Mouse (Mus musculus) CH12.LX (cell line): ENCODE measurements around the gene Abhd11. TPM values are rescaled to one million over a fixed set of nuclear protein-coding genes. Genes with fewer than 3 reads are reported as not detected.
A peak's percentile ranks its signal among the peaks of the same experiment; 100 is the strongest.

Experiments used
- DNase-seq: peaks from one replicate; pipeline ENCODE4 v3.0.0-alpha.2; 2013; ENCODE audit errors: extremely low read depth
- H3K27ac ChIP-seq: 2 replicates; pipeline ENCODE4 v1.5.1; 2012; ENCODE audit warnings: low read depth, mild to moderate bottlenecking, control low read depth, moderate library complexity; ENCODE audit not compliant: insufficient read depth
- H3K27me3 ChIP-seq: replicated peaks from 2 replicates; pipeline ENCODE3; 2012; ENCODE audit warnings: inconsistent platforms
- H3K36me3 ChIP-seq, 2 experiments: replicated peaks in 1 of 2; 2 replicates each; pipeline versions ENCODE3 to v1.6.1; 2012; ENCODE audit warnings: inconsistent platforms in 1 of 2, low read length in 1 of 2, mild to moderate bottlenecking in 1 of 2, mixed read lengths in 1 of 2, moderate library complexity in 1 of 2; ENCODE audit not compliant: control insufficient read depth in 1 of 2, insufficient read depth in 1 of 2
- H3K4me1 ChIP-seq, 2 experiments: 2 replicates each; pipeline ENCODE4 v1.6.1; 2012; ENCODE audit warnings: inconsistent platforms in 1 of 2, moderate library complexity in 1 of 2; ENCODE audit not compliant: insufficient read depth in 2 of 2, control insufficient read depth in 1 of 2
- H3K4me2 ChIP-seq: 2 replicates; pipeline ENCODE4 v1.6.1; 2012; ENCODE audit warnings: low read depth, mild to moderate bottlenecking, control low read depth; ENCODE audit not compliant: poor library complexity, insufficient read depth, severe bottlenecking
- H3K4me3 ChIP-seq, 3 experiments: fragments of 150-350 bp in 1 of 3; sonication (generic) in 1 of 3; replicated peaks in 1 of 3; 2 replicates each; pipeline versions ENCODE3 to v1.5.1; 2011 to 2012; ENCODE audit warnings: low read depth in 2 of 3, low read length in 2 of 3, mild to moderate bottlenecking in 2 of 3, moderate library complexity in 2 of 3, control low read depth in 1 of 3, improper control_type of control experiment in 1 of 3, inconsistent platforms in 1 of 3, mixed read lengths in 1 of 3; ENCODE audit not compliant: poor library complexity in 1 of 3
- H3K79me2 ChIP-seq: replicated peaks from 2 replicates; pipeline ENCODE4 v1.6.1; 2012; ENCODE audit warnings: mild to moderate bottlenecking, moderate library complexity; ENCODE audit not compliant: control insufficient read depth, poor library complexity, insufficient read depth, severe bottlenecking; ENCODE audit errors: extremely low read depth
- H3K9ac ChIP-seq: 2 replicates; pipeline ENCODE4 v1.6.1; 2012; ENCODE audit warnings: low read depth, mild to moderate bottlenecking, control low read depth, moderate library complexity; ENCODE audit not compliant: insufficient read depth
- H3K9me3 ChIP-seq: replicated peaks from 2 replicates; pipeline ENCODE3; 2012; ENCODE audit warnings: low read length, inconsistent platforms, mixed read lengths
- BHLHE40 ChIP-seq: IDR thresholded peaks from 2 replicates; pipeline ENCODE4 v1.6.1; 2011; ENCODE audit warnings: mild to moderate bottlenecking, low read depth, low read length, improper control_type of control experiment
- CHD1 ChIP-seq: IDR thresholded peaks from 2 replicates; pipeline ENCODE4 v1.6.1; 2012; ENCODE audit warnings: low read depth, low read length, improper control_type of control experiment, inconsistent platforms
- CHD2 ChIP-seq: IDR thresholded peaks from 2 replicates; pipeline ENCODE4 v1.6.1; 2011; ENCODE audit warnings: low read length, improper control_type of control experiment
- CTCF ChIP-seq, 2 experiments: IDR thresholded peaks in 1 of 2; conservative IDR thresholded peaks in 1 of 2; 2 replicates each; pipeline ENCODE4 v1.5.1; 2011 to 2012; ENCODE audit warnings: low read depth in 2 of 2, low read length in 2 of 2, improper control_type of control experiment in 1 of 2, inconsistent platforms in 1 of 2, mild to moderate bottlenecking in 1 of 2, moderate library complexity in 1 of 2
- E2F4 ChIP-seq: IDR thresholded peaks from 2 replicates; pipeline ENCODE4 v1.6.1; 2011; ENCODE audit warnings: low read depth, low read length, improper control_type of control experiment; ENCODE audit not compliant: insufficient replicate concordance
- ELF1 ChIP-seq: IDR thresholded peaks from 2 replicates; pipeline ENCODE4 v1.6.1; 2014; ENCODE audit warnings: low read depth, mild to moderate bottlenecking, inconsistent platforms, low read length, improper control_type of control experiment
- EP300 ChIP-seq: IDR thresholded peaks from 2 replicates; pipeline ENCODE4 v1.6.1; 2011; ENCODE audit warnings: low read length, improper control_type of control experiment
- GABPA ChIP-seq: IDR thresholded peaks from 2 replicates; pipeline ENCODE4 v1.6.1; 2012; ENCODE audit warnings: low read depth, low read length, improper control_type of control experiment, inconsistent platforms; ENCODE audit not compliant: insufficient replicate concordance
- HCFC1 ChIP-seq: IDR thresholded peaks from 2 replicates; pipeline ENCODE4 v1.6.1; 2012; ENCODE audit warnings: low read depth, mild to moderate bottlenecking, inconsistent platforms, low read length, improper control_type of control experiment
- IRF4 ChIP-seq: IDR thresholded peaks from 2 replicates; pipeline ENCODE4 v1.6.1; 2014; ENCODE audit warnings: low read depth, mild to moderate bottlenecking, inconsistent platforms, low read length, improper control_type of control experiment
- JUN ChIP-seq: IDR thresholded peaks from 2 replicates; pipeline ENCODE4 v1.6.1; 2011; ENCODE audit warnings: low read depth, mild to moderate bottlenecking, low read length, improper control_type of control experiment, moderate library complexity; ENCODE audit not compliant: insufficient read depth
- JUND ChIP-seq: conservative IDR thresholded peaks from 2 replicates; pipeline ENCODE4 v1.6.1; 2011; ENCODE audit warnings: low read depth, low read length, improper control_type of control experiment
- KAT2A ChIP-seq: IDR thresholded peaks from 2 replicates; pipeline ENCODE4 v1.6.1; 2012; ENCODE audit warnings: low read length, improper control_type of control experiment, inconsistent platforms; ENCODE audit not compliant: insufficient replicate concordance
- MAFK ChIP-seq: IDR thresholded peaks from 2 replicates; pipeline ENCODE4 v1.6.1; 2011; ENCODE audit warnings: low read length, improper control_type of control experiment; ENCODE audit not compliant: insufficient replicate concordance
- MAX ChIP-seq: IDR thresholded peaks from 2 replicates; pipeline ENCODE4 v1.6.1; 2011; ENCODE audit warnings: low read length, improper control_type of control experiment
- MAZ ChIP-seq: IDR thresholded peaks from 2 replicates; pipeline ENCODE4 v1.6.1; 2012; ENCODE audit warnings: low read depth, mild to moderate bottlenecking, inconsistent platforms, low read length, improper control_type of control experiment, moderate library complexity
- MEF2A ChIP-seq: IDR thresholded peaks from 2 replicates; pipeline ENCODE4 v1.6.1; 2014; ENCODE audit warnings: low read depth, mild to moderate bottlenecking, inconsistent platforms, low read length, improper control_type of control experiment, borderline replicate concordance
- MXI1 ChIP-seq: IDR thresholded peaks from 2 replicates; pipeline ENCODE4 v1.6.1; 2011; ENCODE audit warnings: mild to moderate bottlenecking, low read depth, low read length, improper control_type of control experiment
- MYC ChIP-seq: IDR thresholded peaks from 2 replicates; pipeline ENCODE4 v1.6.1; 2011; ENCODE audit warnings: low read depth, mild to moderate bottlenecking, improper control_type of control experiment, low read length
- NELFE ChIP-seq: IDR thresholded peaks from 2 replicates; pipeline ENCODE4 v1.6.1; 2011; ENCODE audit warnings: low read depth, low read length, improper control_type of control experiment
- NRF1 ChIP-seq: IDR thresholded peaks from 2 replicates; pipeline ENCODE4 v1.6.1; 2014; ENCODE audit warnings: low read depth, mild to moderate bottlenecking, inconsistent platforms, low read length, improper control_type of control experiment, moderate library complexity
- PAX5 ChIP-seq: IDR thresholded peaks from 2 replicates; pipeline ENCODE4 v1.6.1; 2012; ENCODE audit warnings: low read length, inconsistent platforms, mixed read lengths
- POLR2A ChIP-seq: IDR thresholded peaks from 2 replicates; pipeline ENCODE4 v1.6.1; 2011; ENCODE audit warnings: low read depth, mild to moderate bottlenecking, improper control_type of control experiment, low read length
- POLR2AphosphoS2 ChIP-seq: IDR thresholded peaks from 2 replicates; pipeline ENCODE4 v1.6.1; 2011; ENCODE audit warnings: low read depth, low read length, improper control_type of control experiment
- RAD21 ChIP-seq: IDR thresholded peaks from 2 replicates; pipeline ENCODE4 v1.6.1; 2011; ENCODE audit warnings: low read depth, mild to moderate bottlenecking, low read length, improper control_type of control experiment, moderate library complexity
- RCOR1 ChIP-seq: conservative IDR thresholded peaks from 2 replicates; pipeline ENCODE4 v1.6.1; 2012; ENCODE audit warnings: low read depth, mild to moderate bottlenecking, inconsistent platforms, low read length, improper control_type of control experiment
- SIN3A ChIP-seq: IDR thresholded peaks from 2 replicates; pipeline ENCODE4 v1.6.1; 2012; ENCODE audit warnings: low read length, improper control_type of control experiment, inconsistent platforms
- SMC3 ChIP-seq: IDR thresholded peaks from 2 replicates; pipeline ENCODE4 v1.6.1; 2011; ENCODE audit warnings: low read depth, low read length, improper control_type of control experiment
- TBP ChIP-seq: conservative IDR thresholded peaks from 2 replicates; pipeline ENCODE4 v1.6.1; 2011; ENCODE audit warnings: low read depth, low read length, improper control_type of control experiment
- TCF12 ChIP-seq: IDR thresholded peaks from 2 replicates; pipeline ENCODE4 v1.6.1; 2014; ENCODE audit warnings: low read depth, mild to moderate bottlenecking, inconsistent platforms, low read length, improper control_type of control experiment
- UBTF ChIP-seq: IDR thresholded peaks from 2 replicates; pipeline ENCODE4 v1.6.1; 2012; ENCODE audit warnings: low read depth, mild to moderate bottlenecking, inconsistent platforms, low read length, improper control_type of control experiment, moderate library complexity
- USF1 ChIP-seq: IDR thresholded peaks from 2 replicates; pipeline ENCODE4 v1.6.1; 2014; ENCODE audit warnings: low read depth, mild to moderate bottlenecking, inconsistent platforms, low read length, improper control_type of control experiment
- USF2 ChIP-seq: conservative IDR thresholded peaks from 2 replicates; pipeline ENCODE4 v1.6.1; 2011; ENCODE audit warnings: low read depth, low read length, improper control_type of control experiment
- ZC3H11A ChIP-seq: IDR thresholded peaks from 2 replicates; pipeline ENCODE4 v1.6.1; 2012; ENCODE audit warnings: low read depth, mild to moderate bottlenecking, inconsistent platforms, low read length, improper control_type of control experiment
- ZKSCAN1 ChIP-seq: IDR thresholded peaks from 2 replicates; pipeline ENCODE4 v1.6.1; 2012; ENCODE audit warnings: low read depth, inconsistent platforms, low read length, improper control_type of control experiment, borderline replicate concordance
- ZMIZ1 ChIP-seq: IDR thresholded peaks from 2 replicates; pipeline ENCODE4 v1.6.1; 2012; ENCODE audit warnings: low read depth, mild to moderate bottlenecking, inconsistent platforms, low read length, improper control_type of control experiment
- ZNF384 ChIP-seq: IDR thresholded peaks from 2 replicates; pipeline ENCODE4 v1.6.1; 2012; ENCODE audit warnings: low read depth, low read length, improper control_type of control experiment, inconsistent platforms
- dilution Hi-C: fragments of 300-500 bp; cut with MboI; formaldehyde crosslinking; loops from 2 replicates; pipeline ENCODE4 v1.14.3; 2020; ENCODE audit warnings: low sequenced_read_pairs; ENCODE audit not compliant: extremely low pct_unique_long_range_greater_than_20kb, extremely low pct_ligation_motif_present
- in situ Hi-C: fragments of 300-500 bp; cut with MboI; formaldehyde crosslinking; loops from 3 replicates; pipeline ENCODE4 v1.14.3; 2019; ENCODE audit warnings: low sequenced_read_pairs, low pct_ligation_motif_present, low pct_unique_long_range_greater_than_20kb, mixed read lengths
- polyA plus RNA-seq: library from polyadenylated mRNA; unstranded; fragments of >175 nt; gene quantifications from 2 replicates; pipeline ENCODE4 v1.2.1, GENCODE M21; 2012; ENCODE audit warnings: low read depth; ENCODE audit not compliant: insufficient read length
- total RNA-seq, 2 experiments: library from RNA; depleted of rRNA; stranded (reverse); fragments of 300-350 nt in 1 of 2; fragments of >200 nt in 1 of 2; gene quantifications; 2 replicates each; pipeline ENCODE4 v1.2.3; 2012 to 2014

The Abhd11 gene
- total RNA-seq (2012; rRNA removed) (36.0 and 37.1 TPM in 2 replicates), total RNA-seq (2014; rRNA removed) (31.2 and 36.6 TPM in 2 replicates), polyA plus RNA-seq (29.2 and 32.1 TPM in 2 replicates)

- in situ Hi-C loops = no loop called here
- Histone ChIP-seq H3K27me3 (peaks cover 24% of the 10 kb centered on the region), H3K4me3 (peak within 1 kb of the TSS; percentile 66 to 73 (median 67)), H3K9ac (peak within 1 kb of the TSS; percentile 82), H3K4me1 (peaks cover 10 to 31% of the 10 kb centered on the region in 2 experiments), H3K9me3 (no peaks in the 10 kb centered on the region), H3K4me2 (peak within 1 kb of the TSS; percentile 84), H3K79me2 (no peaks in the 10 kb centered on the region; the same call in 1 of the 2 replicates), H3K36me3 (peaks cover 2 to 18% of the 10 kb centered on the region in 2 experiments), H3K27ac (peak within 1 kb of the TSS; percentile 86)
- dilution Hi-C loops = no loop called here
- DNase-seq = peak; percentile 100
- TF ChIP-seq USF1 (peak; percentile 81), HCFC1 (peak; percentile 63), KAT2A (no peak), JUN (peak; percentile 65), JUND (peak; percentile 62; the same call in 1 of the 2 replicates), RAD21 (no peak), E2F4 (no peak), ZC3H11A (no peak), RCOR1 (no peak), MAZ (0 out of 2 replicates have a peak, but pooled peaks have one; percentile 33), MXI1 (peak; percentile 77), MEF2A (peak; percentile 44; the same call in 1 of the 2 replicates), SMC3 (no peak), GABPA (peak; percentile 21; the same call in 1 of the 2 replicates), TCF12 (peak; percentile 5; the same call in 1 of the 2 replicates), IRF4 (peak; percentile 76; the same call in 1 of the 2 replicates), USF2 (peak; percentile 47), ZMIZ1 (peak; percentile 79; the same call in 1 of the 2 replicates), ZNF384 (no peak), CHD2 (0 out of 2 replicates have a peak, but pooled peaks have one; percentile 14), CTCF (conservative IDR thresholded peaks at IDR 0.05 in 1 of 2, IDR thresholded peaks at IDR 0.05 in 1 of 2; ENCODE audit: low read depth in 2 of 2, low read length in 2 of 2) (no peak), MAX (peak; percentile 75), CHD1 (no peak), SIN3A (peak; percentile 54), ZKSCAN1 (no peak), MYC (peak; percentile 66; the same call in 1 of the 2 replicates), UBTF (no peak), ELF1 (peak; percentile 91), MAFK (no peak), NELFE (peak; percentile 74), EP300 (no peak), TBP (peak; percentile 60; the same call in 1 of the 2 replicates), PAX5 (no peak), POLR2A (peak; percentile 77), POLR2AphosphoS2 (0 out of 2 replicates have a peak, but pooled peaks have one; percentile 43), BHLHE40 (peak; percentile 56), NRF1 (0 out of 2 replicates have a peak, but pooled peaks have one; percentile 27)
These were observed at the start of gene Abhd11 for GRCm38 (mm10) chr5:135008671-135009589. Abhd11 (plus strand) TSS chr5:135009152.
